Mouse (Mus musculus) cortical plate, adult 2 months (tissue): ENCODE data around the gene Gltpd2. TPM values are rescaled to one million over a fixed set of nuclear protein-coding genes. Genes with fewer than 3 reads are reported as not detected.

Source experiments
- H3K27ac ChIP-seq: fragments of 200-500 bp; 2 replicates; pipeline ENCODE4 v1.5.1; 2012; ENCODE audit warnings: low read length, control low read depth, inconsistent platforms; ENCODE audit not compliant: insufficient read depth
- H3K4me1 ChIP-seq: fragments of 200-500 bp; 2 replicates; pipeline ENCODE4 v1.6.1; 2011; ENCODE audit warnings: low read length; ENCODE audit not compliant: control insufficient read depth, insufficient read depth
- H3K4me3 ChIP-seq: fragments of 200-500 bp; 2 replicates; pipeline ENCODE4 v1.5.1; 2011; ENCODE audit warnings: mild to moderate bottlenecking, low read length, control low read depth; ENCODE audit not compliant: insufficient read depth
- CTCF ChIP-seq: fragments of 200-500 bp; IDR thresholded peaks from 2 replicates; pipeline ENCODE4 v1.5.1; 2011; ENCODE audit warnings: mild to moderate bottlenecking, control low read depth, low read length; ENCODE audit not compliant: insufficient read depth; ENCODE audit errors: extremely low read depth
- POLR2A ChIP-seq: fragments of 200-500 bp; IDR thresholded peaks from 2 replicates; pipeline ENCODE4 v1.6.1; 2011; ENCODE audit warnings: mild to moderate bottlenecking, low read length, control low read depth; ENCODE audit not compliant: insufficient read depth; ENCODE audit errors: extremely low read depth
- polyA plus RNA-seq: library from polyadenylated mRNA; depleted of rRNA; stranded (reverse); fragments of >200 nt; gene quantifications from 2 replicates; pipeline ENCODE4 v1.2.3, GENCODE M21; 2012

Gltpd2 gene
- polyA plus RNA-seq, 1 experiment, result not detected

DNA sequence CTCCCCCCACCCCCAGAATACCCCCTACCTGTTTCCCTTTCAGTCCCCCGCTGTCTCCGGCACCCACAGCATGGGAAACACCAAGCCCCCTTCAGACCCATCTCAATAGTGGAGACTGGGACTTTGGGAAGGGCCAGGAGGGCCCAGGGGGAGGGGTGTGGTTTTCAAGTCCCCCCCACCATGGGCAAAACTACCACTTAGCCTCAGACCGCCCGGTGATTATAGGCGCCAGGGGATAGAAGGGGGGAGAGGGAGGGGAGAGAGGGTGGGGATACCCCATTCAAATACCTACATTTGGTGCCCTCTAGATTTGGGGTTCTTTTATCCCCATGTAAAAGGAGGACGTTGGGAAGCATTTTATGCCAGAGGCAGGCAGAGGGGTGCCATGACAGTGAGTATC is 13.8 kb downstream of the Gltpd2 start, which contains the start of gene Gm40193:
Gene Gm40193 (minus strand): TSS at position 101 of the 400 bp plus-strand sequence.
- TF ChIP-seq CTCF (no peak), POLR2A (no peak)
- Histone ChIP-seq H3K4me1 (no peaks in the 10 kb centered on the region), H3K4me3 (no peak within 1 kb of the TSS), H3K27ac (no peak within 1 kb of the TSS)

DNA sequence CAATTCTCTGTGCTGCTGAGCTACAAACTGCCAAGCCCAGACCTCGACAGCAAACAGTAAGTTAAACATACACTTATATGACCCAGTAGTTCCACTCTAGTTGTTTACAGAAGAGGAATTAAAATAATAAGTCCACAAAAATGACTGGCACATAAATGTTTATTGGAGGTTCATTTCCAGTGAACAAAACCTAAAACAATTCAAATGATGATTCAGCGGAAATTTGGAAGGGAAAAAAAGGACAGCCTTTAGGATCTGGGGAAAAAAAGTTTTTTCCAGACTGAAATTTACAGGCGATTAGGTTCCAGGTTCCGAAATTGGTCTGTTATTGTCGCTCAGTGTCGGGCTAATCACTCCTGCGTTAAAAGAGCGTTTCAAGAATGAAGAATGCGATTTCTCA is 20.4 kb downstream of the Gltpd2 start:
- Histone ChIP-seq H3K4me3 (peak overlapping the region; percentile 47), H3K4me1 (0 out of 2 replicates have a peak, but pooled peaks cover 1% of the 10 kb centered on the region), H3K27ac (no peak overlapping the region)
- TF ChIP-seq CTCF, result no peak
- no peak for TF ChIP-seq POLR2A

DNA sequence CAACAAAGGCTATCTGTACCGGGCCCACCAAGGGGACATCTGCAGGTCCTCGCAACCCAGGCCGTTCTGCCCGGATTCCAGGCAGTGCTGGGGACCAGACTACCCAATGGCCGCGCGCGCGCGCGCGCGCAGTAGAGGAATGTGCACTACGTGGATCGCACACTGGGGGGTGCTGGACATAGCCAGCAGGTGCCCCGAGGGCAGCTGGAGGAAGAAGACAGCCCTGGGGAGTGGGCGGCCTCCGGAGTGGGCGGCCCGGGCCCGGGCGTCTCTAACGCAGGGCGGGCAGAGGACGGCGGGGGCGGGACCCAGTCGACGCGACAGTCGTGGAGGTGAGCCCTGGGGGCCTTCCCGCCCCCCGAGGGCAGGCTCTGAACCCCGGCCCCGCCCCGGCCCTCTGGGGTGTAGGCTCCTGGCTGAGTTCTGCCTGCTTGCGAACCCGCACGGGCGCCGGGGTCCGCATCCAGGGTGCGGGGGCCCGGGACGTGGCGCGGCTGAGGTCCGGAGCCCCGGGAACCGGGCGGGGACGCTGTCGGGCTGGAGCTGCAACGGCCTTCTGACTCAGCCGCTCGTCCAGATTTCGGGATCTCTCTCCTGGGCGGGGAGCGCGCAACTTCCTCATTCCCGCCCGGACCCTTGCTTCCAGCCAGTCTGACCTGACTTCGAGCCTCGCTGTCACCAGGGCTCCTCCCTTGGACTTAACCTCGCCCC is 21.0 kb downstream of the Gltpd2 start, which contains the start of gene Pld2:
Gene Pld2 (plus strand): TSS at position 188 of the 711 bp plus-strand sequence.
- 0 out of 2 replicates have a peak, but pooled peaks cover 1% of the 10 kb centered on the region for H3K4me1 ChIP-seq
- H3K4me3 ChIP-seq, result peak within 1 kb of the TSS; percentile 47
- peak; percentile 39 for TF ChIP-seq CTCF
- peak; percentile 47; the same call in 1 of the 2 replicates for TF ChIP-seq POLR2A
- H3K27ac ChIP-seq, result peak within 1 kb of the TSS; percentile 39; the same call in 1 of the 2 replicates

DNA sequence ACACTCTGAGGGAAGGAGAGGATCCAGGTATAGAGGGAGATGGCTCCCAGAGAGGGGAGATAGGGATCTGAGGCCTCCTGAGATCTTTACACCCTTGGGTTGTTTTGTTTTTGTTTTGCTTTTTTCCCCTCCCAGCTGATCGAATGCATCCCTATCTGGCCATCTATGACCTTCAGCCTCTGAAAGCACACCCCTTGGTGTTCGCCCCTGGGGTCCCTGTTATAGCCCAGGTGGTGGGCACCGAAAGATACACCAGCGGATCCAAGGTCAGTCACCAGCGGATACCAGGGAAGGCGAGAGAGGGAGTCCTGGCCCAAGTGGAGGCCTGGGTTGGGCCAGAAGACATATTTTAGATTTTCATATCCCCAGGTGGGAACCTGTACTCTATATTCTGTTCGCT is 21.9 kb downstream of the Gltpd2 start:
- Histone ChIP-seq H3K4me1 (0 out of 2 replicates have a peak, but pooled peaks cover 1% of the 10 kb centered on the region), H3K4me3 (peak overlapping the region; percentile 47; the same call in 1 of the 2 replicates), H3K27ac (no peak overlapping the region)
- no peak for TF ChIP-seq CTCF
- TF ChIP-seq POLR2A, result no peak

DNA sequence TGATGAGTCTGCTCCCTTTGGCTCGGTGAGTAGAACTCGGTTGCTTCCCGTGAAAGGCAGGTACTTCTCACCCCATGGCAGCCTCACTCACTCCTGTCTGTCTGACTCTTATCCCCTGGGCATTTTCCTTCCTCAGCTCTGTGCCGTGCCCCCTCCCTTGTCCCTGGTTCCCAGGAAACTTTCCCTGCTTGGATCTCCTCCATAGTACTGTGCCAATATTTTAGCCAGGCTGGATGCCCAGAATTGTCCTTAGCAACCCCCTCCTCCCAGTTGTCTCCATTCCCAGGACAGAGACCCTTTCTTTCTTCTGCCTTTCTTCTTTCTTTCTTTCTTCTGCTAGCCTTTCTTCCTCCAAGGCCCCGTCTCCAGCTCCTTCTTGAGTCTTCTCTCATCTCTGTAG is 22.4 kb downstream of the Gltpd2 start:
- Histone ChIP-seq H3K4me1 (0 out of 2 replicates have a peak, but pooled peaks cover 1% of the 10 kb centered on the region), H3K4me3 (peak overlapping the region; percentile 8; the same call in 1 of the 2 replicates), H3K27ac (peak overlapping the region; percentile 58; the same call in 1 of the 2 replicates)
- TF ChIP-seq CTCF, result no peak
- no peak for TF ChIP-seq POLR2A

DNA sequence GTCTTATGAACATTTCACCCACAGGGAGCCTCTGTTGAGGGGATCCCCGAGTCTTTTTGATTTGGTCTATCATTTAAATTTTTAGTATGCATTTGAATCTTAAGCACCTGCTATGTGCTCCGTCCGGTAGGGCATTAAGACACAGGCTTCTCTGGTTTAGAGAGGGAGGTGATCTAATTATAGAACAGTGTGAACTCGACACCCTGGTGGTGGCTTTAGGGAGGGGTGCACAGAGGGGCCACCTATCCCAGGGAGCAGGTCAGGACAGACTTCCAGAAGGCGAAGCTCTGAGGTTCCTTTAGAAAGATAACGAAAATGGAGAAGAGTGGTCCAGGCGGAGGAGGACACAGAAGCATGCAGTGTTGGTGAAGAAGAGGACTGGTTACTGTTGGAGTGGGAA is 25.5 kb downstream of the Gltpd2 start:
- no peak for TF ChIP-seq CTCF
- no peak for TF ChIP-seq POLR2A
- no peak overlapping the region for H3K4me3 ChIP-seq
- 0 out of 2 replicates have a peak, but pooled peaks cover 1% of the 10 kb centered on the region for H3K4me1 ChIP-seq
- H3K27ac ChIP-seq, result no peak overlapping the region

DNA sequence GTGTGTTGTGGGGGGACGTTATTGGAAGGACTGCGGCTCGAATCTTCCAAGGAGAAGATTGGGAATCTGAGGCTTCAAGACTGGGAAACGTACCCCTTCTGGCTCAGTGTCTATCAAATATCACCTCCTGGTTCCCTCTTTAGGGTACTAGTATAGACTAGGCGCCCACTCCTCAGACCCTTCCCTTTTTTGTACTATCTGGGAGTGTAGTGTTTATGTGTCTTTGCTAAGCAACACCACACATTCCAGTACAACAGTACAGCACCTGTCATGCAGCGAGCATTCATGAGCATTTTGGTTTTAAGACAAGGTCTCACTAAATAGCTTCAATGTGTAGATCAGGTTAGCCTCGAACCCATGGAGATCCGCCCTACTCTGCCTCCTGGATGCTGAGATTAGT is 32.5 kb downstream of the Gltpd2 start:
- H3K4me3 ChIP-seq, result no peak overlapping the region
- H3K27ac ChIP-seq, result no peak overlapping the region
- TF ChIP-seq CTCF, result no peak
- no peak for TF ChIP-seq POLR2A
- no peaks in the 10 kb centered on the region for H3K4me1 ChIP-seq

DNA sequence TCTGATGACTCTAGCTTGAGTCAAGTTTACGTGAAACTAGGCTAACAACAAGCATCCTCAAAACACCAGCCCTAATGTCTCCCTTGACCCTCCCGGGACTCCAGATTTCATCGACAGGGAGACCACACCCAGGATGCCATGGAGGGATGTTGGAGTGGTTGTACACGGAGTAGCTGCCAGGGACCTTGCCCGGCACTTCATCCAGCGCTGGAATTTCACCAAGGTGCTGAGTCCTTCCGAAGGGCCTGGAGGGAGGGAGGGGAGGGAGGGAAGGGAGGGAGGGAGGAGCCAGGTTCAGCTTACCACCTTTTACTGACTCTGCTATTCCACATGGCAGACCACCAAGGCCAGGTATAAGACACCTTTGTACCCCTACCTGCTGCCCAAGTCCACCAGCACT is 34.9 kb downstream of the Gltpd2 start:
- no peak for TF ChIP-seq POLR2A
- no peak for TF ChIP-seq CTCF
- Histone ChIP-seq H3K27ac (no peak overlapping the region), H3K4me1 (no peaks in the 10 kb centered on the region), H3K4me3 (no peak overlapping the region)

DNA sequence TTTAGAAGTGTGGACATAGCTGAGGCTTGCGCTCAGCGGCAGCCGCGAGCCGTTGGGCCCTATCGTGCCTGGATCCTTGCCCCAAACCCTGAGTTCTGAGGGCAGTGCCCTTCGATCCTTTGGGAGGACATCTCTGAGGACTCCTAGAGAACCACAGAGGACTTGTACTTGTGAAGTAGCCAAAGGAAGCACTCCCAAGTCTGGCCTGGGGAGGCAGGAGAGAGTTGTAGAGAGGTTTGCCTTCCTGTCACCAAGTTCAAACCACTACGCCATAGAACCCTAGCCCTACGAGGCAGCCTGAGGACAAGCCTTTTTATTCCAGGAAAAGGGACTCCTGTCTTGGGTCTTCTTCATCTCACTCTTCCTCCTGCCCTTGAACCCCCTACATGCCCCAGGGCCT is 38.5 kb downstream of the Gltpd2 start:
- no peak overlapping the region for H3K27ac ChIP-seq
- no peak overlapping the region for H3K4me3 ChIP-seq
- H3K4me1 ChIP-seq, result no peaks in the 10 kb centered on the region; the same call in 1 of the 2 replicates
- TF ChIP-seq CTCF (no peak), POLR2A (no peak)

DNA sequence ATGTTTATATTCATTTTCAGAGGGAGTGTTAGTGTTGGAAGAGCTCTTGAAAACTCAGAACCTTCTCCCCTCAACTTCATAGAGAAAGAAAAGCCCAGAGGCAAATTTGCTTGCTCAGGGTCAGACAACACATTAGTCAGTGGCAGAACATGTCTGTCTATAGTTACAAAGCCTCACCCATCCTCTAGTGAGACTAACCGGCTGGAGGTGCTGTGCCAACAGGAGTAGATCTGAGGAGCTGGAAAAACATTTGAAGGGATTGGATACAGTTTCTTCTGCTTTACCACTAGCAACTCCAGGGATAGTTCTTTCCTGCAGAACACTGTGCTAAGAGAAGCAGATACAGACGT is 42.9 kb downstream of the Gltpd2 start:
- TF ChIP-seq CTCF (0 out of 2 replicates have a peak, but pooled peaks have one; percentile 16), POLR2A (no peak)
- peak overlapping the region; percentile 86 for H3K4me3 ChIP-seq
- H3K4me1 ChIP-seq, result peaks cover 5% of the 10 kb centered on the region
- 0 out of 2 replicates have a peak overlapping the region, but pooled peaks have one; percentile 98 for H3K27ac ChIP-seq
